13 mouse cellular contexts compared by ENCODE assay signal in genomic region chr6:125353221-125353620, GRCm38 (mm10). TPM values are rescaled to one million over a fixed set of nuclear protein-coding genes. Genes with fewer than 3 reads are reported as not detected.
DNase-seq lines count a peak whose midpoint lies in the region; ATAC-seq and TF ChIP-seq lines count a peak whose summit lies in the region.
"Had no signal": no experiment of that assay in that cellular context is flagged by ENCODE, and none has a peak within 500 bp of the region (broad histone marks: within the 10 kb centered on the region; RNA-seq: fewer than 3 reads in every experiment).

No protein-coding gene starts in this region.

- H3K36me3 ChIP-seq in kidney, postnatal 0 days (ENCODE audit: insufficient read depth, low read length), result peaks cover 9% of the 10 kb centered on the region
- peaks cover 13% of the 10 kb centered on the region for H3K36me3 ChIP-seq in liver, embryonic 15.5 days (replicated peaks)
- H3K36me3 ChIP-seq: hindbrain, embryonic 13.5 days had no signal

- WGBS in kidney, postnatal 0 days, result 65% methylated on average over 11 of the region's 11 CpGs
- WGBS in liver, embryonic 15.5 days (ENCODE audit: insufficient replicate concordance), result 28% methylated on average over 11 of the region's 11 CpGs

- peaks cover 48% of the 10 kb centered on the region for H3K4me1 ChIP-seq in kidney, postnatal 0 days (replicated peaks; ENCODE audit: insufficient read depth, low read length)
- H3K4me1 ChIP-seq in liver, embryonic 15.5 days (replicated peaks), result peaks cover 65% of the 10 kb centered on the region

- H3K9ac ChIP-seq in kidney, postnatal 0 days (ENCODE audit: low read depth, low read length), result no peak overlapping the region
- H3K9ac ChIP-seq in liver, embryonic 15.5 days, result no peak overlapping the region
- H3K9ac ChIP-seq: hindbrain, embryonic 13.5 days; limb, embryonic 15.5 days had no signal

- peak overlapping the region; percentile 4; the same call in 1 of the 2 replicates for H3K4me2 ChIP-seq in kidney, postnatal 0 days (ENCODE audit: low read length)
- H3K4me2 ChIP-seq in liver, embryonic 15.5 days, result peak overlapping the region; percentile 71
- H3K4me2 ChIP-seq: hindbrain, embryonic 13.5 days had no signal

- no peak for TF ChIP-seq CTCF in gastrocnemius, adult 2 months (IDR thresholded peaks at IDR 0.05)
- no peak for TF ChIP-seq CTCF in kidney, postnatal 0 days (IDR thresholded peaks at IDR 0.05; ENCODE audit: low read depth)

- H3K27me3 ChIP-seq in kidney, postnatal 0 days (ENCODE audit: insufficient read depth, low read length), result no peaks in the 10 kb centered on the region
- H3K27me3 ChIP-seq in liver, embryonic 15.5 days, result peaks cover 17% of the 10 kb centered on the region; the same call in 1 of the 2 replicates
- H3K27me3 ChIP-seq: limb, embryonic 15.5 days had no signal

- ATAC-seq in kidney, postnatal 0 days (replicated peaks; ENCODE audit: low FRiP score, low read depth), result no peak
- no peak for ATAC-seq in liver, embryonic 15.5 days (ENCODE audit: insufficient read depth)
- ATAC-seq: midbrain, embryonic 16.5 days had no signal

- intact Hi-C loops in gastrocnemius, adult 2 months (cut with DNase I), result no loop called here

- no peaks in the 10 kb centered on the region for H3K9me3 ChIP-seq in kidney, postnatal 0 days (replicated peaks; ENCODE audit: low read length)
- H3K9me3 ChIP-seq in liver, embryonic 15.5 days (replicated peaks), result no peaks in the 10 kb centered on the region
- H3K9me3 ChIP-seq: hindbrain, embryonic 13.5 days; limb, embryonic 15.5 days had no signal

- H3K4me3 ChIP-seq in gastrocnemius, adult 2 months, result peak overlapping the region; percentile 94
- no peak overlapping the region for H3K4me3 ChIP-seq in kidney, postnatal 0 days (replicated peaks; ENCODE audit: low read depth, low read length)
- no peak overlapping the region for H3K4me3 ChIP-seq in liver, embryonic 15.5 days (replicated peaks)
- H3K4me3 ChIP-seq: hindbrain, embryonic 13.5 days; limb, embryonic 15.5 days had no signal

- H3K27ac ChIP-seq in gastrocnemius, adult 2 months, result peak overlapping the region; percentile 94
- no peak overlapping the region for H3K27ac ChIP-seq in kidney, postnatal 0 days
- no peak overlapping the region for H3K27ac ChIP-seq in liver, embryonic 15.5 days (replicated peaks)
- H3K27ac ChIP-seq: hindbrain, embryonic 13.5 days had no signal

- DNase-seq in gastrocnemius, adult 2 months, result no peak
- DNase-seq in gastrocnemius, adult 8-10 months (ENCODE audit: low spot score in 2 of 2), result no peak
- DNase-seq in kidney, postnatal 0 days (ENCODE audit: low spot score), result no peak
- DNase-seq in kidney, postnatal 25 days, result no peak
- peak; percentile 38 for DNase-seq in T-cell, adult 2 months (ENCODE audit: low spot score)
- no peak for DNase-seq in urinary bladder, postnatal 25 days (ENCODE audit: low spot score)
- no peak for DNase-seq in adrenal gland, adult 2 months
- DNase-seq: adrenal gland, postnatal 25 days; cerebellum, adult 8-10 months had no signal

RNA-seq across cellular contexts. Expression of gene Tnfrsf1a, which starts 4.1 kb away (rescaled TPM):
- total RNA-seq in gastrocnemius, adult 2 months (2021), result 10 to 100 TPM; 25.8 to 26.2 TPM
- total RNA-seq in gastrocnemius, adult 8-10 months (2022), result 10 to 100 TPM; 13.1 to 22.3 (median 16.3) TPM
- 77.9 and 80.4 TPM in 2 replicates for polyA plus RNA-seq in kidney, postnatal 0 days (2015; fragmentation: Nextera tagmentation; extraction: Ambion mirVana)
- 29.4 and 31.0 TPM in 2 replicates for polyA plus RNA-seq in liver, embryonic 15.5 days (2015; fragmentation: Nextera tagmentation; extraction: Ambion mirVana)
- 100 to 1,000 TPM; 208 to 308 TPM for total RNA-seq in adrenal gland, adult 2 months (2021)
- 284 and 368 TPM in 2 replicates for polyA plus RNA-seq in adrenal gland, adult 2 months (2012; rRNA removed)

RNA-seq across cellular contexts. Expression of gene Plekhg6, which starts 27.4 kb away (rescaled TPM):
- not detected for total RNA-seq in gastrocnemius, adult 2 months (2021)
- total RNA-seq in gastrocnemius, adult 8-10 months (2022), result not detected
- 3.1 and 3.4 TPM in 2 replicates for polyA plus RNA-seq in kidney, postnatal 0 days (2015; fragmentation: Nextera tagmentation; extraction: Ambion mirVana)
- 0.70 and 0.86 TPM in 2 replicates for polyA plus RNA-seq in liver, embryonic 15.5 days (2015; fragmentation: Nextera tagmentation; extraction: Ambion mirVana)
- total RNA-seq in adrenal gland, adult 2 months (2021), result under 1 TPM in 1 of 2 experiments, not detected in 1; 0.21 TPM
- polyA plus RNA-seq in adrenal gland, adult 2 months (2012; rRNA removed), result 0.02 and 0.11 TPM in 2 replicates

RNA-seq across cellular contexts. Expression of gene Scnn1a, which starts 32.8 kb away (rescaled TPM):
- total RNA-seq in gastrocnemius, adult 2 months (2021), result under 1 TPM; 0.10 to 0.14 TPM
- under 1 TPM; 0.17 to 0.19 (median 0.17) TPM for total RNA-seq in gastrocnemius, adult 8-10 months (2022)
- polyA plus RNA-seq in kidney, postnatal 0 days (2015; fragmentation: Nextera tagmentation; extraction: Ambion mirVana), result 19.9 and 22.7 TPM in 2 replicates
- 0.64 and 0.79 TPM in 2 replicates for polyA plus RNA-seq in liver, embryonic 15.5 days (2015; fragmentation: Nextera tagmentation; extraction: Ambion mirVana)
- total RNA-seq in adrenal gland, adult 2 months (2021), result 1 to 10 TPM; 1.2 to 1.7 TPM
- polyA plus RNA-seq in adrenal gland, adult 2 months (2012; rRNA removed), result 1.9 and 2.5 TPM in 2 replicates

RNA-seq across cellular contexts. Expression of gene Ltbr, which starts 39.5 kb away (rescaled TPM):
- total RNA-seq in gastrocnemius, adult 2 months (2021), result 10 to 100 TPM; 20.3 to 21.2 TPM
- total RNA-seq in gastrocnemius, adult 8-10 months (2022), result 10 to 100 TPM; 14.7 to 19.7 (median 19.3) TPM
- 69.8 and 71.6 TPM in 2 replicates for polyA plus RNA-seq in kidney, postnatal 0 days (2015; fragmentation: Nextera tagmentation; extraction: Ambion mirVana)
- polyA plus RNA-seq in liver, embryonic 15.5 days (2015; fragmentation: Nextera tagmentation; extraction: Ambion mirVana), result 20.6 and 25.1 TPM in 2 replicates
- total RNA-seq in adrenal gland, adult 2 months (2021), result 10 to 100 TPM; 75.1 to 78.7 TPM
- 179 and 206 TPM in 2 replicates for polyA plus RNA-seq in adrenal gland, adult 2 months (2012; rRNA removed)

Comparison
In these comparisons a context has a peak if more than half of its experiments do, and no peak if none do; other contexts are left out.
1. RNA of gene Tnfrsf1a, which starts 4.1 kb away (total RNA-seq): 208 to 308 TPM in adrenal gland, adult 2 months; 25.8 to 26.2 TPM in gastrocnemius, adult 2 months and 13.1 to 22.3 TPM in gastrocnemius, adult 8-10 months; every median in the first group is over 4 times any median in the second.